Mouse (Mus musculus) frontal cortex, postnatal 10 days (tissue): Measurements from ENCODE around the gene Ccdc85c.

Source experiments
- DNase-seq, 2 experiments: peaks; one replicate each; pipeline ENCODE4 v3.0.0; 2022; ENCODE audit warnings: low spot score in 2 of 2, mixed read lengths in 1 of 2

Ccdc85c gene

DNA sequence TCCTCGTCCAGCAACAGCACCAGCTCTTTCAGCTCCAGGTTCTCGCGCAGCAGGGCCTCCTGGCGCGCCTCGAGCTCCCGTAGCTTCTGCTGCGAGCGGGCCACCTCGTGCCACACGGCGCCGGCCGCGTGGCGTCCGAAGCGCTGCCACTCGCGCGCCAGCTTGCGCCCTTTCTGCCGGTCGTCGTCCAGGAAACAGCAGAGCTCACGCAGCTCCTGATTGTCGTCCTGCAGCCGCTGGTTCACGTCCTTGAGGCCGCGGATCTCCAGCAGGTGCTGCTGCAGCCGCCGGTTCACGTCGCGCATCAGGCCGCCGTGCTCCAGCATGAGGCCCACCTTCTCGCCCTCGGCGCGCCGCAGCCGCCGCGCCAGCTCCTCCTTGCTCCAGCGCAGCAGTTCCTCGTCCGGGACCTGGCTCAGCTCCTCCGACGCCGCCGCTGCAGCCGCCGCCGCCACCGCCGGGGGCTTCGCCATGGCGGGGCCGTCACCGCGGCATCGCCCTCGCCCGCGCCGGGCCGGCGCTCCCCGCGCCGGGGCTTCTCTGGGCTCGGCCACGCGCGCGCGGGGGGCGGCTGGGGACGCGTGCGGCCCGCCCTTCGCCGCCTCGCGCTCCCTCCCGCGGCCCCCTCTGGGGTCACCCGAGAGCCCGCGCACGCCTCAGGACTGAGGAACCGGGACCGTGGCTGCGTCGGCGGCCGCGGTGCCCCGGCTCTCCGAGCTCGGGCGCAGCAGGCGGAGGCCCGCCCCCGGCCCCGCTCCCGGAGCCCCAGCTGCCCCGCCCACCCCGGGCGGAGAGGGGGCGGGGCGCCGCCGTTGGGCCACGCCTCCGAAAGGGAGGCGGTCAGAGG lies at the start of gene Ccdc85c:
Ccdc85c (minus strand) TSS at position 765 of the 847 bp plus-strand sequence.
- DNase-seq, result peak; percentile 43 to 58

GRCm38 (mm10) chr12:108320096-108320495 lies 44.9 kb upstream of the Ccdc85c start:
- no peak for DNase-seq

DNA sequence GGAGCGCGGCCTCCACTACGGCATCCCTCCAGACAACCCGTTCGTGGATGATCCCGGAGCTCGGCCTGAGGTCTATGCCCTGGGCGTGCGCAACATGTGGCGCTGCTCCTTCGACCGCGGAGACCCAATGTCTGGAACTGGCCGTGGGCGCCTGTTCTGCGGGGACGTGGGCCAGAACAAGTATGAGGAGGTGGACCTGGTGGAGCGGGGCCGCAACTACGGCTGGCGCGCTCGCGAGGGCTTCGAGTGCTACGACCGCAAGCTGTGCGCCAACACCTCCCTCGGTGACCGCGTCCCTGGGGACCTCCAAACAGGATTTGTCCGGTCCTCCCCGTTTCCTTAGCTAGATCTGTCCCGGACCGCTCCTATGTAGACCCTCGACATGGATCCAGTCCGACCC lies 43.3 kb upstream of the Ccdc85c start:
- DNase-seq, result no peak

- DNase-seq, result no peak
Measured at GRCm38 (mm10) chr12:108317826-108318430, 42.7 kb upstream of the Ccdc85c start.

- DNase-seq, result no peak
Measured at GRCm38 (mm10) chr12:108317201-108317738, 42.0 kb upstream of the Ccdc85c start.

- DNase-seq, result no peak
Measured at GRCm38 (mm10) chr12:108316655-108317054, 41.4 kb upstream of the Ccdc85c start.

- no peak for DNase-seq
Measured at GRCm38 (mm10) chr12:108315818-108316217, 40.6 kb upstream of the Ccdc85c start.

GRCm38 (mm10) chr12:108313244-108313772 lies 38.1 kb upstream of the Ccdc85c start:
- DNase-seq, result no peak

- DNase-seq, result no peak
Measured at GRCm38 (mm10) chr12:108312432-108312851, 37.2 kb upstream of the Ccdc85c start.

GRCm38 (mm10) chr12:108311741-108312290 lies 36.6 kb upstream of the Ccdc85c start:
- DNase-seq, result no peak

- DNase-seq, result no peak
Measured at GRCm38 (mm10) chr12:108310456-108311027, 35.3 kb upstream of the Ccdc85c start.

- no peak for DNase-seq
Measured at GRCm38 (mm10) chr12:108310041-108310440, 34.8 kb upstream of the Ccdc85c start.

DNA sequence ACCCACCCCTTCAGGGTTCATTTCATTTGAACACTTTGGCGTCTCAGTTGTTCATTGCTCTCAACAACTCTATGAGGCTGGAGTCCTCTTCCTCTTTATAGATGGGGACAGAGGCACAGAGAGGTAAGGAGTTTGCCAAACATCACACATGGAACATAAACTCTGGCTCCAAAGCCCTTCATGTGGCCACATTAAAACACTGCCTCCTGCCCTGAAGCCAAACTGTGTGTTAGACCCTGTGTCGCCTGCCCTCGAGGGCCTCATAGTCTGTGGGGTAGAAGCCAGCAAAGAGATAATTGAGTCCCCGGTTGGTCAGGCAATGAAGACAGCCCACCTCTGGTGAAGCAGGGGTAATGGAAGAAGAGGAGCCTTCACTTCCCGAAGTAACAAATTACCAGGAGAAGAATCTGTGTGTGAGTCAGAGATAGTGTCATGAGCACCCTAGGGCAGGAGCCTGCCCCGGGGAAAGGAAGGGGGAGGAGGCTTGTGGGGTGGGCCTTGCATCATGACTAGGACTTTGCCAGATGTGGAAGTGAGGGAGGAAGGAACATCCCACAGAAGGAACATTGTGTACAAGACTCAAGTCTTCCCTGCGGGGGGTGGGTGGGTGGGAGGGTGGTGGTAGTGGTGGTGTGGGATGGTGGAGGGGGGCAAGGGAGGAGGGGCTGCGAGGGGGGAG lies 34.0 kb upstream of the Ccdc85c start:
- no peak for DNase-seq

DNA sequence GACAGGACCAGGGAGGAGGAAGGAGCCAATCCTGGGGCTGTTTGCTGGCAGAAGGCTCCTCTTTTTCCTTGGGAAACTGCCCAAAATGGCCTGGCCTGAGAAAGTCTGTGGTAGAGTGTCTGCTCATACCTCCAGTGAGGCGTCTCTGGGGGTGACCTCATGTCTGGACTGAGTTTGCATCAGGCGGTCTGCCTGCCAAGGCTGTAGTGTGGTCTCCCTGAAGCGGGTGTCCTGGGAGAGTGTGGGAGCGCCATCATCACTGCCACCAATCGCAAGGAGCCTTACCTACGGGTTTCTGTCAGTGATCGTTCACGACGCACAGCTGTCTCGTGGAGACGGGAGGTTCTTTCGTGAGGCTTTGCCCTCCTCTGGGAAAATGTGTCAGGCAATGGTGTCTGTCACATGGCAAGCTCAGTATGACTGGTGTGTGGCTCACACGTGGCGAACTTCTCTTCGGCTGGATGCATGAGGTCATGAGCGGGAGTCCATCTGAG lies 33.2 kb upstream of the Ccdc85c start:
- no peak for DNase-seq

GRCm38 (mm10) chr12:108307553-108307952 lies 32.3 kb upstream of the Ccdc85c start:
- DNase-seq, result no peak

DNA sequence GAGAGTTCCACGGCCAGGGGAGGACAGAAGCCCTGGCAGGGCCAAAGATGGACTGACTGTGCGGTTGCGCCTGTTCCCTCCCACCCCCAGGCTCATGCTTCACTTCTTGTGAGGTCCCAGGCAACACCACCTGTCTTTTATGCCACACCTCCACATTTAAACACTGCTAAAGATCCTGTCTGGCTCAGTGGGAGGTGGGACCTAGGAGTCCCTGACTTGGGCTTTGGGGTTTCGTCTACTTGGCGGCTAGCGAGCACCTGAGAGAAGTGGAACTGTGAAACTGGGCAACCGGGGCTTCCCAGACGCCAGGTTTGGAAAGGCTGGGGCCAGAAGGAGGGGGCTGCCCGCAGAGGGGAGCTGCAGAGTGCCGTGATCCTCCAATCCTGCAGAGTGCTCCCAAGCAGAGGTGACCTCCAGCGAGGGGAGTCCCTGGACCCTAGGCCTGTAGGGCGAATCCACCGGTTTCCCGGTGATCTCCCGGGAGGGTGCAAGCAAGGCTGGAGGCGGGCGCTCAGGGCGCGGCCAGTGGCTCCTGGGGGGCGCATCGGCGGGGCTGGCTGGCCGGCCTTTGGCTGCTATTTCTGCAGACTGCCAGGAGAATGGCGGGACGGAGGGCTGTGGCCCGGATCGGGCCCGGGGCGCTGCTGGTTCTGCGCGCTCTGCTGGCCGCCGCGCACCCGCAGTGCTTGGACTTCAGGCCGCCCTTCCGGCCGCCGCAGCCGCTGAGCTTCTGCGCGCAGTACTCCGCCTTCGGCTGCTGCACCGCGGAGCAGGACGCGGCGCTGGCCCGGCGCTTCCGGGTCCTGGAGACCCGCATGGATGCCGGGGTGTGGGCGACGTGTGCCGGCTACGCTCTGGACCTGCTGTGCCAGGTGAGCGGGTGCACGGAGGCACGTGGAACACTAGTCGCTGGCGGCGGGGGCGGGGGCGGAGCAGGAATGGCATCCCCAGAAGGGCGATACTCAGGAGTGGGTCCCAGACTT lies 30.9 kb upstream of the Ccdc85c start, which contains the start of gene Hhipl1:
Hhipl1 (plus strand) TSS at position 459 of the 983 bp plus-strand sequence.
- DNase-seq, result no peak

DNA sequence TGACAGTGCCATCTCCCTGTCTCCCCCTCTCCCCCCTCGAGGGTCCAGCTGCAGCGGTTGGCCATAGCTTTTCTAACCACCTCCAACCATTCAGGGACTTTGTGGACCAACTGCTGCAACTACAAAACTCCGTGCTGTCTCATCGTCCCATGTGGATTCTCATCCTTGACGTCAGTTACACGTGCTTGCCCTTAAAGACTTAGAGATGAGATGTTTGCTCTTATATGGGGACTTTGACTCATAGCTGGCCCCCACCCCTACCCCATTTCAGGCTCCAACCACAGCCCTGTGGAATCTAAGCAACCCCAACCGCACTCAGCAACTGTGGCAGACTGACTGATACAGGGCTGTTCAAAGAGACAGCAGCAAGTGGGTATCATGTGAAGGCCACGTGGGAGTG lies 29.9 kb upstream of the Ccdc85c start:
- DNase-seq, result no peak

- no peak for DNase-seq
Measured at GRCm38 (mm10) chr12:108303778-108304365, 28.6 kb upstream of the Ccdc85c start.

- DNase-seq, result no peak
Measured at GRCm38 (mm10) chr12:108301006-108301405, 25.8 kb upstream of the Ccdc85c start.
